Mouse (Mus musculus): Measurements from ENCODE around the gene E130114P18Rik. TPM values are rescaled to one million over a fixed set of nuclear protein-coding genes. Genes with fewer than 3 reads are reported as not detected.

E130114P18Rik gene
- polyA plus RNA-seq, 1 experiment from 2014 or later: 1.1 TPM

- WGBS: 85% methylated on average over 5 of the region's 5 CpGs
- no peak for DNase-seq (ENCODE audit: low spot score)
- Histone ChIP-seq H3K27me3 (ENCODE audit: insufficient read depth, poor library complexity, severe bottlenecking) (no peaks in the 10 kb centered on the region), H3K36me3 (peaks cover 9% of the 10 kb centered on the region; the same call in 1 of the 2 replicates), H3K27ac (no peak overlapping the region), H3K9me3 (no peaks in the 10 kb centered on the region), H3K4me3 (no peak overlapping the region), H3K4me1 (no peaks in the 10 kb centered on the region)
These were observed 18.1 kb upstream of the E130114P18Rik start for GRCm38 (mm10) chr4:97795957-97796356.

DNA sequence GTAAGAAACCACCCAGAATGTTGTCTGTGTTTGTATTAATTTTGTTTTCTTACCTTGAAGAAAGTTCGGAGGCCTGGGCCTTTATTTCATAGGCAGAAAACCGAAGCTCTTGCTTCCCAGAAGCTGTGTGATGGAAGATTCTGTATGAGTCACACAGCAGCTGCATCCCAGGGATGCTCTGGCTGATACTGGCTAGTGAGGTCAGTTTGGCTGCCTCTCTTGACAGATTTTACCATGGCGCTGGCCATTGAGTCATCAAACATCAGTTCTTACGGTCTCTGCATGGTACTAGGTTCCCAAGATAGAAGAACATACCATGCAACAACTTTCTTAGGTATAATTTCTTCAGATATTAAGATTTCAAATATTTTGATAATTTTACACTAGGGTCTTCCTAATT is 17.0 kb upstream of the E130114P18Rik start:
- DNase-seq (ENCODE audit: low spot score): no peak
- Histone ChIP-seq H3K9me3 (no peaks in the 10 kb centered on the region), H3K27ac (no peak overlapping the region), H3K4me1 (no peaks in the 10 kb centered on the region), H3K36me3 (peaks cover 5% of the 10 kb centered on the region; the same call in 1 of the 2 replicates), H3K4me3 (no peak overlapping the region), H3K27me3 (ENCODE audit: insufficient read depth, poor library complexity, severe bottlenecking) (no peaks in the 10 kb centered on the region)
- 76% methylated on average over 4 of the region's 4 CpGs for WGBS

GRCm38 (mm10) chr4:97793931-97794330 is 16.1 kb upstream of the E130114P18Rik start:
- H3K4me1 ChIP-seq: no peaks in the 10 kb centered on the region
- WGBS: 84% methylated on average over 10 of the region's 10 CpGs
- no peaks in the 10 kb centered on the region for H3K9me3 ChIP-seq
- H3K4me3 ChIP-seq: no peak overlapping the region
- no peak overlapping the region for H3K27ac ChIP-seq
- no peak for DNase-seq (ENCODE audit: low spot score)
- peaks cover 7% of the 10 kb centered on the region; the same call in 1 of the 2 replicates for H3K36me3 ChIP-seq
- H3K27me3 ChIP-seq (ENCODE audit: insufficient read depth, poor library complexity, severe bottlenecking): no peaks in the 10 kb centered on the region

GRCm38 (mm10) chr4:97788537-97788936 is 10.7 kb upstream of the E130114P18Rik start:
- WGBS: 86% methylated on average over 4 of the region's 4 CpGs
- Histone ChIP-seq H3K36me3 (peaks cover 30% of the 10 kb centered on the region), H3K27me3 (ENCODE audit: insufficient read depth, poor library complexity, severe bottlenecking) (no peaks in the 10 kb centered on the region), H3K27ac (no peak overlapping the region), H3K4me3 (no peak overlapping the region), H3K4me1 (no peaks in the 10 kb centered on the region), H3K9me3 (no peaks in the 10 kb centered on the region)
- no peak for DNase-seq (ENCODE audit: low spot score)

DNA sequence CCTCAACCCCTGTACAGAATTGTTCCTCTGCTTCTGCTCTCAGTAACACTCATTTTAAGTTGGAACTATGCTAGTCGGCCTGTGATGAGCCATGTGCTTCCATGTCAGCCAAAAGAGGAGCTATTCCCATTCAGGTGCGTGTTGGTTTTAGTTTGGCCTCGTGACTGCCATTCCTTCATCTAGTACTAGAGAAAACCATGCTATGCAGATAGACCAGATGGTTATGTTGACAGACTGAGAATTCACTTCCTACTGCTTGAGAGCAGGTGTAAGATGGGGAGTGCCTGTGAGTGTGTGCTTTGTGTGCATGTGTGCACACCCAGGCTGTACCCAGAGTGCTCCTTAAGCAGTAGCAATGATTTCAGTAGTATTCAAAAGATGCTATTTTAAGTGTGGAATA is 9.6 kb upstream of the E130114P18Rik start:
- Histone ChIP-seq H3K27me3 (ENCODE audit: insufficient read depth, poor library complexity, severe bottlenecking) (no peaks in the 10 kb centered on the region), H3K4me3 (no peak overlapping the region), H3K36me3 (peaks cover 39% of the 10 kb centered on the region), H3K4me1 (no peaks in the 10 kb centered on the region), H3K27ac (no peak overlapping the region), H3K9me3 (no peaks in the 10 kb centered on the region)
- WGBS: 79% methylated on average over 3 of the region's 3 CpGs
- DNase-seq (ENCODE audit: low spot score): no peak

GRCm38 (mm10) chr4:97786571-97786970 is 8.7 kb upstream of the E130114P18Rik start:
- WGBS: 63% methylated on average over 8 of the region's 8 CpGs
- peaks cover 39% of the 10 kb centered on the region for H3K36me3 ChIP-seq
- H3K27ac ChIP-seq: no peak overlapping the region
- no peaks in the 10 kb centered on the region for H3K27me3 ChIP-seq (ENCODE audit: insufficient read depth, poor library complexity, severe bottlenecking)
- H3K4me1 ChIP-seq: no peaks in the 10 kb centered on the region
- H3K9me3 ChIP-seq: no peaks in the 10 kb centered on the region
- DNase-seq (ENCODE audit: low spot score): no peak
- no peak overlapping the region for H3K4me3 ChIP-seq

GRCm38 (mm10) chr4:97785547-97786271 is 7.8 kb upstream of the E130114P18Rik start:
- peaks cover 39% of the 10 kb centered on the region for H3K36me3 ChIP-seq
- no peaks in the 10 kb centered on the region for H3K27me3 ChIP-seq (ENCODE audit: insufficient read depth, poor library complexity, severe bottlenecking)
- 88% methylated on average over 8 of the region's 8 CpGs for WGBS

DNA sequence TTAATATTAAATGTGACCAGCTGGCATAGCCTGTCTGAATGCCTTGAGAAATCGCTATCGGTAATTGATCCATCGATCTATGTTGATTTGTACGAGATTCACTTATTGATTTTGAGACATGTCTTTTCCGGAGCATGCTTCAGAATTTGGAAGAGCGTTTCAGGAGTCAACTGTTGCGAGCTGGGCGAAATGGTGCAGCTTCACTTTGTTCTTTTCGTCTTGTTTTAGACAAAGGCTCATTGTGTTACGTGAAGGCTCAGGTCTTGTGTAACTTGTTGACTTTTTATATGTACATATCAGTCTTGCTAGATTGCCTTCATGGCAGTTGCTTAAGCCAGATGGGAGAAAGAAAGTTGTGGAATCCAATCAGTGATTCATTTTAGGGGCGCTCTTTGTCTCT is 6.4 kb upstream of the E130114P18Rik start:
- Histone ChIP-seq H3K27ac (no peak overlapping the region), H3K27me3 (ENCODE audit: insufficient read depth, poor library complexity, severe bottlenecking) (no peaks in the 10 kb centered on the region), H3K4me3 (no peak overlapping the region), H3K9me3 (no peaks in the 10 kb centered on the region), H3K36me3 (peaks cover 36% of the 10 kb centered on the region), H3K4me1 (no peaks in the 10 kb centered on the region; the same call in 1 of the 2 replicates)
- WGBS: 87% methylated on average over 11 of the region's 11 CpGs
- no peak for DNase-seq (ENCODE audit: low spot score)

More at GRCm38 (mm10) chr4:97785547-97786271, 7.8 kb upstream of the E130114P18Rik start:
- H3K4me1 ChIP-seq: no peaks in the 10 kb centered on the region
- no peak overlapping the region for H3K4me3 ChIP-seq
- no peak for DNase-seq (ENCODE audit: low spot score)
- H3K27ac ChIP-seq: no peak overlapping the region
- no peaks in the 10 kb centered on the region for H3K9me3 ChIP-seq

DNA sequence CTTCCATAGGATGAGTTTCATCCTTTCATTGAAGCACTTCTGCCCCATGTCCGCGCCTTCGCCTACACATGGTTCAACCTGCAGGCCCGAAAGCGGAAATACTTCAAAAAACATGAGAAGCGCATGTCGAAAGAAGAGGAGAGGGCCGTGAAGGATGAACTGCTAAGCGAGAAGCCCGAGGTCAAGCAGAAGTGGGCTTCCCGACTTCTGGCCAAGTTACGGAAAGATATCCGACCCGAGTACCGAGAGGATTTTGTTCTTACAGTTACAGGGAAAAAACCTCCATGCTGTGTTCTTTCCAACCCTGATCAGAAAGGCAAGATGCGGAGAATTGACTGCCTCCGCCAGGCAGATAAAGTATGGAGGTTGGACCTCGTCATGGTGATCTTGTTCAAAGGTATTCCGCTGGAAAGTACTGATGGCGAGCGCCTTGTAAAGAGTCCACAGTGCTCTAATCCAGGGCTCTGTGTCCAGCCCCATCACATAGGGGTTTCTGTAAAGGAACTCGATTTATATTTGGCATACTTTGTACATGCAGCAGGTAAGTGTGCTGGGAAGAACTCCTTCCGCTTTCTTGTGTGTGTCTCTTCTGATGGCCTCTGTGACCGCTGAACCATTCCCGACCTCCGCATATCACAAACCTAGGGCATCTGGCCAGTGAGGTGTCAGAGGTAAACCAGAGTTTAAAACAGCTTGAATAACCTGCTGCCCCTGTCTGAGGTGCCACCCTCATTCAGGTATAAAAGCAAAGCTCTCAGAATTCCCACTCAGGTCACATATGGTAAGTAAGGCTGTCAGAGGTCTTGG is 5.4 kb upstream of the E130114P18Rik start:
- no peaks in the 10 kb centered on the region for H3K27me3 ChIP-seq (ENCODE audit: insufficient read depth, poor library complexity, severe bottlenecking)
- WGBS: 92% methylated on average over 26 of the region's 26 CpGs
- H3K4me3 ChIP-seq: no peak overlapping the region
- no peaks in the 10 kb centered on the region; the same call in 1 of the 2 replicates for H3K4me1 ChIP-seq
- no peak overlapping the region for H3K27ac ChIP-seq
- DNase-seq (ENCODE audit: low spot score): no peak
- H3K9me3 ChIP-seq: no peaks in the 10 kb centered on the region
- H3K36me3 ChIP-seq: peaks cover 36% of the 10 kb centered on the region

- Histone ChIP-seq H3K27ac (no peak overlapping the region), H3K36me3 (peaks cover 35% of the 10 kb centered on the region), H3K4me3 (no peak overlapping the region), H3K4me1 (no peaks in the 10 kb centered on the region; the same call in 1 of the 2 replicates), H3K9me3 (no peaks in the 10 kb centered on the region), H3K27me3 (ENCODE audit: insufficient read depth, poor library complexity, severe bottlenecking) (no peaks in the 10 kb centered on the region)
- no peak for DNase-seq (ENCODE audit: low spot score)
- 88% methylated on average over 6 of the region's 6 CpGs for WGBS
These were observed 4.6 kb upstream of the E130114P18Rik start for GRCm38 (mm10) chr4:97782497-97782896.

- Histone ChIP-seq H3K27me3 (ENCODE audit: insufficient read depth, poor library complexity, severe bottlenecking) (no peaks in the 10 kb centered on the region), H3K9me3 (no peaks in the 10 kb centered on the region), H3K36me3 (peaks cover 31% of the 10 kb centered on the region), H3K4me1 (no peaks in the 10 kb centered on the region; the same call in 1 of the 2 replicates), H3K4me3 (no peak overlapping the region), H3K27ac (no peak overlapping the region)
- WGBS: 82% methylated on average over 3 of the region's 3 CpGs
- DNase-seq (ENCODE audit: low spot score): no peak
These were observed 4.2 kb upstream of the E130114P18Rik start for GRCm38 (mm10) chr4:97782069-97782468.

- H3K4me1 ChIP-seq: peaks cover 8% of the 10 kb centered on the region; the same call in 1 of the 2 replicates
- no peak overlapping the region for H3K4me3 ChIP-seq
- H3K36me3 ChIP-seq: peaks cover 30% of the 10 kb centered on the region
- no peaks in the 10 kb centered on the region for H3K9me3 ChIP-seq
- DNase-seq (ENCODE audit: low spot score): no peak
- no peak overlapping the region for H3K27ac ChIP-seq
- no peaks in the 10 kb centered on the region for H3K27me3 ChIP-seq (ENCODE audit: insufficient read depth, poor library complexity, severe bottlenecking)
- 78% methylated on average over 7 of the region's 7 CpGs for WGBS
These were observed 3.0 kb upstream of the E130114P18Rik start for GRCm38 (mm10) chr4:97780666-97781435.
